Mouse (Mus musculus): ENCODE results near the gene Ift140.

Gene Ift140

GRCm38 (mm10) chr17:25015655-25016291 is at the start of gene Ift140, which contains the start of gene Cramp1l:
Gene Ift140, plus strand, starts transcription at chr17:25016085.
Gene Cramp1l, minus strand, starts transcription at chr17:25015788.
- DNase-seq (ENCODE audit: low read depth, low spot score): peak; percentile 99

GRCm38 (mm10) chr17:24987221-24987620 is 28.7 kb upstream of the Ift140 start:
- no peak for DNase-seq (ENCODE audit: low read depth, low spot score)

GRCm38 (mm10) chr17:24994721-24995120 is 21.2 kb upstream of the Ift140 start:
- no peak for DNase-seq (ENCODE audit: low read depth, low spot score)

- no peak for DNase-seq (ENCODE audit: low read depth, low spot score)
Observed at GRCm38 (mm10) chr17:25005102-25005501, 10.8 kb upstream of the Ift140 start.

GRCm38 (mm10) chr17:25007480-25007879 is 8.4 kb upstream of the Ift140 start:
- DNase-seq (ENCODE audit: low read depth, low spot score): no peak

GRCm38 (mm10) chr17:25013606-25014501 is 2.0 kb upstream of the Ift140 start:
- DNase-seq (ENCODE audit: low read depth, low spot score): peak; percentile 44

GRCm38 (mm10) chr17:25014841-25015570 is 879 bp upstream of the Ift140 start:
- DNase-seq (ENCODE audit: low read depth, low spot score): peak; percentile 65

GRCm38 (mm10) chr17:25016292-25017132 is 627 bp downstream of the Ift140 start:
- peak; percentile 89 for DNase-seq (ENCODE audit: low read depth, low spot score)

GRCm38 (mm10) chr17:25036183-25036582 is 20.3 kb downstream of the Ift140 start:
- DNase-seq (ENCODE audit: low read depth, low spot score): peak; percentile 38

- DNase-seq (ENCODE audit: low read depth, low spot score): no peak
Observed at GRCm38 (mm10) chr17:25044879-25045278, 29.0 kb downstream of the Ift140 start.

GRCm38 (mm10) chr17:25045281-25045680 is 29.4 kb downstream of the Ift140 start:
- no peak for DNase-seq (ENCODE audit: low read depth, low spot score)

GRCm38 (mm10) chr17:25047143-25047542 is 31.3 kb downstream of the Ift140 start:
- no peak for DNase-seq (ENCODE audit: low read depth, low spot score)

GRCm38 (mm10) chr17:25053274-25053673 is 37.4 kb downstream of the Ift140 start:
- DNase-seq (ENCODE audit: low read depth, low spot score): no peak

- DNase-seq (ENCODE audit: low read depth, low spot score): no peak
Observed at GRCm38 (mm10) chr17:25057041-25057440, 41.2 kb downstream of the Ift140 start.

- no peak for DNase-seq (ENCODE audit: low read depth, low spot score)
Observed at GRCm38 (mm10) chr17:25063261-25063660, 47.4 kb downstream of the Ift140 start.

- DNase-seq (ENCODE audit: low read depth, low spot score): no peak
Observed at GRCm38 (mm10) chr17:25063872-25064271, 48.0 kb downstream of the Ift140 start.

GRCm38 (mm10) chr17:25064351-25064750 is 48.5 kb downstream of the Ift140 start:
- DNase-seq (ENCODE audit: low read depth, low spot score): no peak

GRCm38 (mm10) chr17:25065189-25065588 is 49.3 kb downstream of the Ift140 start:
- DNase-seq (ENCODE audit: low read depth, low spot score): no peak

- DNase-seq (ENCODE audit: low read depth, low spot score): no peak
Observed at GRCm38 (mm10) chr17:25066595-25066994, 50.7 kb downstream of the Ift140 start.

- no peak for DNase-seq (ENCODE audit: low read depth, low spot score)
Observed at GRCm38 (mm10) chr17:25067442-25067851, 51.6 kb downstream of the Ift140 start.

GRCm38 (mm10) chr17:25068690-25069089 is 52.8 kb downstream of the Ift140 start:
- no peak for DNase-seq (ENCODE audit: low read depth, low spot score)
